Mouse (Mus musculus): Measurements from ENCODE around the gene AC124108.1.
"Not testable (repeated sequence)": the region's sequence is repeated elsewhere in the genome, so short reads cannot be mapped to it uniquely, and the experiment has no call there.

The AC124108.1 gene

DNA sequence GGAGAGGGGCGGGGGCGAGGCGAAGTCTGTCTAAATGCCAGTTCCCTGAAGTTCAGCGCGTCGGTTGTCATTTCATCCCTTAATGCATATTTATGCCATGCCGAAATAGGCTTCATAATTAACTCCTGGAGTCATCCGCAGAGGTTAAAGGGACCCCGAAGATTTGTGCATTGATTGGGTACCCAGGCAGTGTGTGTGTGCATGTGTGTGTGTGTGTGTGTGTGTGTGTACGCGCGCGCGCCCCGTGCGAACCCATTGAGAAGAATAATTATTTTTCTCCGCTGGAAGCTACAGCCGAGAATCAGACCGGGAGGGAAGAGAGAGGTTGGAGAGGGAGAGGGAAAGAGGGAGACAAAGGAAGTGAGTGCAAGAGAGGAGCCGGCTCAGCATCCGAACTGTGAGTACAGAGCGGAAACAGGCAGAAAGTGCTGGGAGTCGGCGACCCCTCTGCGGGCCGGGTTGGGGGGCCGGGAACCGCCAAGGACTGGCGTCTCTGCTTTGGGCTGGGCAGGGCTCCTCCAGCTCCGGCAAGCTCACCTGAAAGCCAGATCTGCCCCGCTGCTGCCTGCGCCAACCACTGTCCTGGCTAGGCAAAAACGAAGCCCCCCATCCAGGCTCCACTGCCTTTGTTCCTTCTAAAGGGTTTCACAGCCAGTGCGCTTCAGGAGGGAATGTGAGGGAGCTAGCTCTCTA lies at the start of gene AC124108.1, which contains the start of gene Lemd1:
Gene AC124108.1 (plus strand): TSS at position 365 of the 693 bp plus-strand sequence.
Gene Lemd1 (plus strand): TSS at position 339 of the 693 bp plus-strand sequence.
- DNase-seq (ENCODE audit: low spot score in 2 of 2) = no peak

DNA sequence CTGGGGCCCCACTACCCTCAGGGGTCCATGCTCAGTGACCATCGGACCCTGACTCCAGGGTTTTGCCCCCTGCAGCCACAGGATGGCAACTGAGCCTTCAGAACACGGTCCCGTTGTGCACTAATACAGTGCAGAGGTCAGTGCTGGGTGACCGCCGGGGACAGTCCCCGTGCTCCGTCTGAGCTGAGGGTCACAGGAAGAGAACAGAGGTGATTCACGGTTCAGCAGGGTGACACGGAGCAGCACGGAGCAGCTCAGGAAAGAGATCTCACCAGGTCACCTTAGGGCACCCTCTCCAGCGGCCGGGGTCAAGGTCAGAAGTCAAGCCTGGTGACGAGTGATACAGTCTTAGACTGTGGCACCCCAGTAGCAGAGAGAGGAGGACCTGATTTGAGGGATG lies 49.5 kb upstream of the AC124108.1 start:
- no peak for DNase-seq (ENCODE audit: low spot score in 2 of 2)

DNA sequence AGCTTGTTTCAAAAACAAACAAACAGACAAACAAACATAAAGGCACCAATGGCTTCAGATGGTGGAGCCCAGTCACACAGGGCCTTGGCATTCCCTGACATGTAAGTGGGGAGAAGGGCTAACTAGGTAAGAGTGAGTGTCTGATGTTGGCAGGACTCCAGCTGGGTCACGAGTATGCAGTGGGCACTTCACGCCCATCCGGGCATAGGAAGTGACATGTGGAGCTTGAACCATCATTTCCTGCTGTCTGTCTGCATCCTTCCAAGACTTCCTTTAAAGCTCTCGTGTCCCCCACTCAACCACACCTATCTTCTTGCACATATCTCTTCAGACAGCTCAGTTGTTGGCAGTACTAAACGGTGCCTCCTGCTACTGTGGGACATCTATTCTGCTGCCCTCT lies 48.2 kb upstream of the AC124108.1 start:
- DNase-seq (ENCODE audit: low spot score in 2 of 2) = no peak

DNA sequence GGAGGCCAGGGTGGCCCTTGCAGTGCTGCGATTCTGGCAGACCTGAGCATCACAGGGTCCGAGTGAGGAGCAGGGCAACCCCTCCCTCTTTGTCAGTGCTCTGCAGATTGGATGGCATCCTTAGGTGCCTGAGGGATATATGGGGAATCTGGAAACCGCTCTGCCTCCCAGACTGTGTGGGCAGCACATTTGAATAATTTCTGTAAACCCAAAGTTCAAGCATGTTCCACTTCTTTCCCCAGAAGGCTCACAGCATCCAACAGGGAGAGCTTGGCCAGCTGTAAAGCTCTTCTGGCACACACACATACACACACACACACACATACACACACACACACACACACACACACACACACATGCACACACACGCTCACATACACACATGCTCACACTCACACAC lies 47.5 kb upstream of the AC124108.1 start:
- DNase-seq (ENCODE audit: low spot score in 2 of 2) = peak in 1 of 2 experiments; percentile 55

DNA sequence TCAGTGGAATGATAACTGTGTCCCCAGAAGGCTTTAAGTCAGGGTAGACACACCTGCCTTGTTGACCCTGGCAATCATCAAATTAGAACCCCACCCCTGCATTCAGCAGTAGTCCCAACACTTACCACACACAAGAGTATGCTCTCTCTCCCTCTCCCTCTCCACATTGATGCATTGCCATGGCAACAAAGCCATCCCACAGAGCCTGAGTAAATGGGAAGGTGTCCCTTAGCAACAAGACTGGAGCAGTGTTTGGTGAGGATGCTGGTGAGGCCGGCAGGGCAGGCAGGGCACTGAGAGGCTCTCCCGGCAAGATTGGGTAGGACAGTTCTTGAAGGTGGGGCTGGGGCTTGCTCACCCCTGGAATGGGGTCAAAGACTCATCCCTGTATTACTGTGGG lies 47.0 kb upstream of the AC124108.1 start:
- peak; percentile 69 to 78 for DNase-seq (ENCODE audit: low spot score in 2 of 2)

DNA sequence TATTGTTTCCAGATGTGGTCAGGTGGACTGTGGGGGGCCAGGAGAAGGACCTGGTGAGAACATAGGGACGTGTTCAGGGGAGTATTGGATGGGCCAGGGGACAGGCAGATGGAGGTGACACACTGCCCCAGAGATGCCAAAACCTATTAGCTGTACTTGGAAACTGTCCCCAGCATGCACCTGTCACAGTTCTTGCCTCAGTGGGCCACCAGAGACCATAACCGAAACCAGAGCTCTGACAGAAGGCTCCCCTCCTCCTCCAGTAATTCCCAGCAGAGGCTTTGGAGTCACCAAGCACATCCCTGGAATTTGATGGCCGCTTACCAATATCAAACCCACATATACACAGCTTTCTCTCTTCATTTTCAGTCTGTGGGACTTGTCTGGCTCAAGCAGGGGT lies 46.4 kb upstream of the AC124108.1 start:
- no peak for DNase-seq (ENCODE audit: low spot score in 2 of 2)

DNA sequence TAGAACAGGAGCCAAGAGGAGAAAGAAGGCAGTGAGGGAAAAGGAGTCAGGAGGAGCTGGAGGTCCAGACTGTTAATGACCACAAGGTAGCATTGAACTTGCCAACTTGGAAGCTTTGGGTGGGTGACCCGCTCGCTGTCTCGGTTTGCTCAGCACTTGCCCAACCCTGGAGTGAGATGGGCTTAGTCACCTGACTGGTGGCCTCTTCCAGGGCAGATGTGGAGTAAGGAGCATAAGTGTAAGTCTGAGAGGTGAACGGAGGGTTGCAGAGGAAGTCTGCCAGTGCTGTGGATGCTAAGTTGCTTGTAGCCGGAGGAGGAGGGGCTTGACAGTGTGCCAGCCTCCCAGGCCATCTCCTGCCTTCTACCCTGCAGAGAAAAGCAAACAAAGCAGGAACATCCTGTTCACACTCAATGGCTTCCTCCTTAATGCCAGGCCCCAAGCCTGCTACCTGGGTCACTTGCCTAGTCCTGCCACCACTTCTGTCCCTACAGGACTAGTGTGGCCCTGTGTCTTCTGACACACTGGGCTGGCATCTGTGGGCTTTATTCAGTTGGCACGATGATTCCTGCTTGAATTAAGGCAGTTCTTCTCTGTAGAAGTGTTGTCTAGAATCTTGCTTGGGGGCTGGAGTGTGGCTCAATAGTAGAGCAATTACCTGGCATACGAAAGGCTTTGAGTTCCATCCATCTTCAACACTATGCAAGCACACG lies 45.1 kb upstream of the AC124108.1 start:
- no peak for DNase-seq (ENCODE audit: low spot score in 2 of 2)

DNA sequence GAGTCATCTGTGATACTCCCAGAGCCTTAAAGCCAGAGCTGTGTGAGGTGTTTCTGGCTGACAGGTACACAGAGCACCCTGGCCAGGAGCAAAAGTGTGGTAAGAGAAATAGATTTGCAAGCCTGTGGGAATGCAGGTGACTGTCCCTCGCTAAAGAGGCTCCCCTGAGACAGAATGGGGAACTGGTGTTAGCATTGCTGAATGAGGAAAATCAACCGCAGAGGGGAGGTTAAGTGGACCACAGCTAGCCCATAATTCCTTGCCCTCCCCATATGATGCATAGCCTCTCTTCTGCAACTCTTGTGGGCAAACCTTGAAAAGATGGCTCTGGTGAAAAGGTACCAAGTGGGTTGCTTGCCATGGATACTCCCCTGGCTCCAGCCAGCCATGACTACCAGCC lies 41.8 kb upstream of the AC124108.1 start:
- no peak for DNase-seq (ENCODE audit: low spot score in 2 of 2)

DNA sequence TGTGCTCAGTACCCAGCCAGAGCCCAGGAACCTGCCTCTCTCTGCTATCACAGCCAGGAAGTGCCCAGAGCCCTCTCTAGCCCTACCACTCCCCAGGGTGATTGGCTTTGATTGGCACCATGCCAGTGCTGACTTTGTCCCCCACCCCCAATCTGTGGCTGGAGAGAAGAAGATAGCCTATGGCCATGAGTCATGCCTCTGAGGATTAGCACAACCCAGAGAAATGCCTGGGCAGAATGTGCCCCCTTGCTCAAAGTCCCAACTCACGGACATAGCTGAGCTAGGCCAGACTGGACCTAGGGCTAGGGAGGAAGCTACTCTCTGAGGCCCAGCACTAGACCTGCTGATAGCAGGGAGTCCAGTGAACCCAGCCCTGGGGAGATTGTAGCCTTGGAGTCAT lies 41.1 kb upstream of the AC124108.1 start:
- DNase-seq (ENCODE audit: low spot score in 2 of 2) = no peak

DNA sequence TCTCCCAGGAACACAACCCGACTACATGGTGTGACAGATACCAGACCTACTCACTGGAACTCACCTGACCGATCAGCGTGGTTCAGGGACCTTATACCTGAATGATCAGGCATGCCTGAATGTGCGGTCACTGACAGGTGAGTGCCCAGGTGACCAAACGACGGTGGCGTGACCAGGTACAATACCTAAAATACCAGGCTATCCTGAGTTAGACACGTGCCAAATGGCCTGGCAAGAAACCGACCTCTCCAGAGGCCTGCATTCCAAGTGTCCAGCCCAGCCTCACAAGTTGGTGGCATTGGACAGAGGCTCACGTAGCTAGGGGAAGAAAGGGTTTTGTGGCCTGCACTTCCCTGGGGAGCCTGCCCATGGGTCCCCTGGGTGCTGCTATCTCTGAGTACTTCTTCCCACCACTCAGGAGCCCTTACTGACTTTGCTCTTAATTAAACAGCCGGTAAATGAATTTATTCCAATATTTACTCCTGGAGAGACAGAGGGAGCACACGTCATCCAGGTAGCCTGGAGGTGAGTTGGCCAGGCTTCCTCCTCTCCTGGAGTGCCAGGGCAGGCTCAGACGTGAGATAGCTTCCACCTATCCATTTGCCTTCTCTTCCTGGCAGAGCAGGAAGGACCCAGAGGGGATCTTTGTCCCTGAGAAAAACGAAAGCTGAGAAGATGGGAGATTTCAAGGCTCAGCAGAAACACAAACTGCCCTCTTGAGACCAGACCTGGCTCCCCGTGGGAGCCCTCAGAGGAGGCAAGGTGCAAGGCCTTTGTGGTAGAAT lies 40.2 kb upstream of the AC124108.1 start:
- DNase-seq (ENCODE audit: low spot score in 2 of 2) = no peak

DNA sequence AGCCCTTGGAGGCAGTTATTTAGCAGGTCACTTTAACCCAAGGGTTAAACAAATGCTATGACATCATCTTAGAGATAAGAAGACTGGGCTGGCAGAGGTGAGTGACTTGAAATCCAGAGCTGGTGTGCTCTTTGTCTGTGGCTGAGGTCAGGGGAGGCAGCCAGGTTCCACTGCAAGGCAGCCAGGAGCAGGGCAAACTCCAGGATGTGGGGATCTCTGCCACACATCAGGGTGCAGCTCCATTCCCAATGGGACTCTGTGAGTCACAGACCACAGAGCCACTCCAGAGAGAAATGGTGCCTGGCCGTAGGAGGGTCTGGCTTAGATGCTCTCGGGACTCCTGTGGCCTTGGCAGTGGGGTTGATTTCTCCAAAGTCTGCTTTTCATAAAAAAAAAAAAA lies 39.3 kb upstream of the AC124108.1 start:
- DNase-seq (ENCODE audit: low spot score in 2 of 2) = no peak

DNA sequence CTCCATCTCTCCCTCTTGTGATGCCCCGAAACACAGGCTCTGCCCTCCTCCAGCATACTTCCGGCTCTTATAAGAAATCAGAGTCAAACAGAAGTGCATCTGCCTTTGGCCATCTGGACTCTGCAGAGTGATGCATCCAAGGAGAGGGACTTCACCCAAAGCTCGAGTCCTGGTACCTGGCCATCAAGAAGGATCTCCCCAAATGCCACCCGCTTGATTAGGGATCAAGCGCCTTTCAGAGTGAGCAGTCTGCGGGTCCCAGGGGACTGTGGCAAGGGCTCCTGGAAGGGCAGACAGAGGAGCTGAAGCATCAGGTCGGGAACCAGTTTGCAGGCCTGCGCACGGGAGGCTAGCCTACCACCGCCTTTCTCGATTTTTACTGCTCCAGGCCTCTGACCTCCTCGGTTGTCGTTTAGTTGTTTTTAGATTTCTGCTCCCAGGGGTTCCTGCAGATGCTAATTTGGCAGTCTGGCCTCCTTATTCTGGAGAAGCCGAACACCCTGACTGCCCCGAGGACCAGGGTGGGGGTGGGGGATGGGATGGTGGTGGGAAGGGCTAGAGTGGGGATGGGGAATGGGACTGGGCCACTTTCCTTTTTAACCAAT lies 38.1 kb upstream of the AC124108.1 start:
- DNase-seq (ENCODE audit: low spot score in 2 of 2) = no peak

DNA sequence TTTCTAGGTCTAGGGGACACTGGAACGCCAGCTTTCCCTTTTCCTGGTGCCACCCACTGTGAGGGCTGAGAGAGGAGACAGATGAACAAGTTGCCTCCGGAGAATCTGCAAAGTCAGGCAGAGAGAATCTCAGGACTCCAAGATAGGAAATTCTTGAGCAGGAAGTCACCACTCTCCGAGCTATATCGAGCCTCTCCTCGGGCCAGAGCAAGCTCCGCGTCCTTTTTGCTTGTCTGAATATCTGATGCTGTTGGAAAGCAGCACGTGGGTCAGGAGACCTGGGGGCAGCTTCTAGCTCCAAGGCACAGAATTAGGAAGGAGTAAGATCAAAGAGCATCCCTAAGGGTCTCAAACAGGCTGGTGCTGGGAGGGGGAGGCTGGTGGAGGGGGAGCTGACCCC lies 37.6 kb upstream of the AC124108.1 start:
- no peak for DNase-seq (ENCODE audit: low spot score in 2 of 2)

DNA sequence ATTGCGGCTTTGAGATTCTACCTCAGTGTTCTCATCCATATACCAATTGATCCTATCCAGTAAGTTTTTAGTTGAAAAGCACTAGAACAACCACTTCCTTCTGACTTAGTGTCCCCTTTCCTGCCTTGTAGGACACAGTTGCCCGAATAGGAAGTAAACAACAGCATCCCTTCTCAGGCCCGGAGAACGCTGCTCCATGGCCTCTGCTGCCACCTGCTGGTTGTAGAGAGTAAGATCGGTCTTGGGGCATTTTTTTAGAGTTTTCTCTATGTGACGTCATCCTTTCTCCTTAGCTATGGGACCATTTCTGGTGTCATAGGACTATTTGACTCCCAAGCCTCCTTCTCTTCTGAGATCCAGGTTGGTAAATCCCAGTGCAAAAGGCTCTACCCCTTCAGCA lies 35.5 kb upstream of the AC124108.1 start:
- peak; percentile 79 to 85 for DNase-seq (ENCODE audit: low spot score in 2 of 2)

DNA sequence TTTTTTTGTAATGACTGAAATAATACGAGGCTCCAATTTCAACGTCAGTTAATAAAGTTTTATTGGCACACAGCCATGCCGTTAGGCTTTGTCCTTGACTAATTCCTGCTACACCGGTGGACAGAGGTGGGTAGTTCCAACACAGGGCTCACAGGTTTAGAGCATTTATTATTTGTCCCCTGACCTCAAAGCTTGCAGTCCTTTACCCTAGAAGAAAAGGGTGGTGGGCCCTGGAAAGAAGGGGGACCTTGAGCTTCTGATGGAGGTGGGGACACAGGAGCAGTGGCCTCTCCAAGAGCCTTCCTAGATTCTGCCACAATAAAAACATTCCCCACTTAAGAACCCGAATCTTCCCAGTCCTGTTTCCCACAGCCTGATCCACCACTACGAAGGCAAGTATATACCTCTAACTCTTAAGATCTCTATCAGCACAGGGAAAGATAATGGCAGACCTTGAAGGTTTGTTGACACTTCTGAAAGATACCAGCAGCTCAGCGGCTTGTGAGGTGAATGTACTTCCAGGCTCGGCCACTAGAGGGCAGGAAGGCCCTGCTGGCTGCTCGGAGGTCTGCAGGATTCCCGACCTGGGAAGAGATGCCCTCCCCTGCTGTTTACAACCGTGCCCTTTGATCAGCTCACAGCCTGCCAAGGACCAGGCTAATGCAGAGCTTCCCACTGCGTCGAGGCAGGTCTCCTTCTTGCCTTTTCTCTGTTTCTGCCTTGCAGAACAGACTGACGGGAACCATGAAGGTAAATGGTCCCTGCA lies 34.1 kb upstream of the AC124108.1 start:
- DNase-seq (ENCODE audit: low spot score in 2 of 2) = peak; percentile 87 to 91

DNA sequence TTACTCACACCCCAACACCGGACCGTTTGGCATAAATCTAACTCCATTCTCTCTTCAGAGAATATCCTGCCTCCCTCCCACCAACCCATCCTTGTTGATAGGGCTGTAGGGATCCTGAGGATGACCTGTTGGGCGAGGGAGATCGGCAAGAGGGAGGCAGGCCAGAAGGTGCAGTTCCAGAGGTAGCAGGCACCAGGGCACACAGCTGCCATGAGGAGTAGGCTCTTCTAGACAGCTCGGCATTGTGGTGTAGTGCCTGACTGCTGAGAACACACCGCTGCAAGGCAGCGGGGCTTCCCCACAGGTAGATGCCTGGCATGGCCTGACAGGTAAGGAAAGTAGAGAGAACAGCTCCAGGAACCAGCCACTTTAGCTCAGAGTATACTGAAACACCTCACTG lies 33.4 kb upstream of the AC124108.1 start:
- no peak for DNase-seq (ENCODE audit: low spot score in 2 of 2)

DNA sequence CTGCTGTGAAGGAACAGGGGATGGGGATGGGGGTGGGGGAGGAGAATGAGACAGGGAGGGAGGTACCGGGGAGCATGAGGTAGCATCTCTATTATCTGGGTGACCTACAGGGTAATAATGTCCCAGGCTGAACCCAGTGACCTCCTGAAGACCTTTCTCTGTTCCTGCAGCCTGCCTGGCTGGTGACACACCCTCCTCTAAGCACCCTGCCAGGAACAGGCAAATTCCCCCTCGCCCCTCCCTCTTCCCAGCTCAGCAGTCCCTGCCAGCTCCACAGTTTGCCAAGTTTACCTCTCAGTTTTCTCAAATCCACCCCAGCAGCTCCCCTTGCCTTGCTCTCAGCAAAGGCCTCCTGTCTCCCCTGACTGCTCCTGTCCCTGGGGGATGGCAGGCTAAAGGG lies 32.5 kb upstream of the AC124108.1 start:
- DNase-seq (ENCODE audit: low spot score in 2 of 2) = no peak

DNA sequence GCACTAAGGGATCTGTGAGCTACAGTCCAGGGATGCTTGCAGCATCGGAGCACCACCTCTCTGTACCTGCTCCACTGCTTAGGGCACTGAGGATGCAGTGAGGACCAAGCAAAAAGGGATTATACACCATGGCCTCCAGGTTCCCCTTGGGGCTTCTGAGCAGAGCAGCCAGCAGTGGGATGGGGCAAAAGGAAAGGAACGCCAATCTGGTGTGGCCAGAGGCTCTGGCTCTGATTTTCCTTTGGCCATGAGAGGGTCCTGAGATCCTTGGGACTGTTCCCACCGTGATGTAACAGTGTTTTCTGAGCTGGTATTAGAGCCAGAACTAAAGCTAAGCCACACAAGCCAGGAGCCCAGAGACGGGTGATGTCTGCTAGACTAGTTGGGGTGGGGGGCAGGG lies 31.6 kb upstream of the AC124108.1 start:
- no peak for DNase-seq (ENCODE audit: low spot score in 2 of 2)

DNA sequence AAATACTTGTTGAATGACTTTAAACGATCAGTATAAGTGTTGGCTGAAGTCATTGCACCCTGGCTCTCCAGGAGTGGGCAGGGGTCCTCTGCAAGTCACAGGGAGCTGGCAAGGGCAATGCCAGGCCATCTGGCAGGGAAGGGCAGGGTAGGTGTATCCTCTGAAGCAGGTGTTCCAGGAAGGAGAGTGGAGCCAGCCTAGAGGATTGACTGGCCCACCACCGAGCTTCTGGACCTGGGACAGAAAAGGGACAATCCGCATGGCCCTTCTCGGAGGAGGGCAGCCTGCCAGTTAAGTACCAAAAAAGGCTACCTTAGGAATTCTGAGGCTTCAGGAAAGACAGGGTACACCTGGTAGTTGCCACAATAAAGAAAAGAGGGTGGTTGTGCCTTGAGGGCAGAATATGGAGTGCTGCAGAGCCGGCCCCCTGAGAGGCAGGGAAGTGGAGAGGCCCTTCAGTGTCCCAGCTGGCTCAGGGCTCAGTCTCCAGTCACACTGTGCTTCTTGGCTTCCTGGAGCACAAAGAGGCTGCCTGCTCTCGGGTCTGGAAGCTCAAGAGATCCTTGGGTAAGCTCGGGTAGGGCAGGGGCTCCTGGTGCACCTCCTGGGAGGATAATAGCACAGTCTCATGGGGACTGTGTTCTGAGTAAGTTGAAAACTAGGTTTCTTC lies 29.9 kb upstream of the AC124108.1 start:
- DNase-seq (ENCODE audit: low spot score in 2 of 2) = no peak

DNA sequence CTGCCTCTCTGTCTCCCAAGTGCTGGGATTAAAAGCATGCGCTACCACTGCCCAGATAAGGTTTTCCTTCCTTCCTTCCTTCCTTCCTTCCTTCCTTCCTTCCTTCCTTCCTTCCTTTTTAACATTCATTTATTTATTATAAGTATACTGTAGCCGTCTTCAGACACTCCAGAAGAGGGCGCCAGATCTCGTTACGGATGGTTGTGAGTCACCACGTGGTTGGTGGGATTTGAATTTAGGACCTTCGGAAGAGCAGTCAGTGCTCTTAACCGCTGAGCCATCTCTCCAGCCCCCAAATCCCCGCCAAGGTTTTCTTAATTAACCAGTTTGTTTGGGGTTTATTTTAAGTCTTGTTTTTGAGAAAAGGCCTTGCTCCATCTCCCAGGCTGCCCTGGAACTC lies 28.6 kb upstream of the AC124108.1 start:
- not testable (repeated sequence) for DNase-seq (ENCODE audit: low spot score in 2 of 2)
